Mouse (Mus musculus) CH12.LX (cell line): ENCODE data around the gene Rps3a1.

Experiments
- CTCF ChIP-seq, 2 experiments: IDR thresholded peaks in 1 of 2; conservative IDR thresholded peaks in 1 of 2; 2 replicates each; pipeline ENCODE4 v1.5.1; 2011 to 2012; ENCODE audit warnings: low read depth in 2 of 2, low read length in 2 of 2, improper control_type of control experiment in 1 of 2, inconsistent platforms in 1 of 2, mild to moderate bottlenecking in 1 of 2, moderate library complexity in 1 of 2
- ELF1 ChIP-seq: IDR thresholded peaks from 2 replicates; pipeline ENCODE4 v1.6.1; 2014; ENCODE audit warnings: low read depth, mild to moderate bottlenecking, inconsistent platforms, low read length, improper control_type of control experiment
- ETS1 ChIP-seq: conservative IDR thresholded peaks from 2 replicates; pipeline ENCODE4 v1.6.1; 2012; ENCODE audit warnings: low read depth, mild to moderate bottlenecking, inconsistent platforms, low read length, improper control_type of control experiment, moderate library complexity
- USF1 ChIP-seq: IDR thresholded peaks from 2 replicates; pipeline ENCODE4 v1.6.1; 2014; ENCODE audit warnings: low read depth, mild to moderate bottlenecking, inconsistent platforms, low read length, improper control_type of control experiment
- ZC3H11A ChIP-seq: IDR thresholded peaks from 2 replicates; pipeline ENCODE4 v1.6.1; 2012; ENCODE audit warnings: low read depth, mild to moderate bottlenecking, inconsistent platforms, low read length, improper control_type of control experiment
- ZNF384 ChIP-seq: IDR thresholded peaks from 2 replicates; pipeline ENCODE4 v1.6.1; 2012; ENCODE audit warnings: low read depth, low read length, improper control_type of control experiment, inconsistent platforms

- no peak for TF ChIP-seq ZNF384
- no peak for TF ChIP-seq ELF1
- TF ChIP-seq ETS1, result no peak
- no peak for TF ChIP-seq ZC3H11A
- peak; percentile 61 to 84 for TF ChIP-seq CTCF (conservative IDR thresholded peaks at IDR 0.05 in 1 of 2, IDR thresholded peaks at IDR 0.05 in 1 of 2; ENCODE audit: low read depth in 2 of 2, low read length in 2 of 2)
- TF ChIP-seq USF1, result no peak
Observed at GRCm38 (mm10) chr3:86129757-86130156, 12.7 kb downstream of the Rps3a1 start.
